Mouse (Mus musculus) liver, embryonic 14.5 days (tissue): ENCODE results near the gene Scn2a.

Source experiments
- CTCF ChIP-seq: IDR thresholded peaks from 2 replicates; pipeline ENCODE4 v1.5.1; 2016; ENCODE audit warnings: antibody characterized with exemption, low read depth, control low read depth
- EP300 ChIP-seq: IDR thresholded peaks from 2 replicates; pipeline ENCODE4 v1.6.1; 2016; ENCODE audit warnings: antibody characterized with exemption, low read depth

- TF ChIP-seq CTCF (no peak), EP300 (no peak)
Measured at GRCm38 (mm10) chr2:65607813-65608212, 12.8 kb upstream of the Scn2a start.
